Mouse (Mus musculus) olfactory bulb, adult 2 months (tissue): ENCODE measurements around the gene Gm14444. TPM values are rescaled to one million over a fixed set of nuclear protein-coding genes. Genes with fewer than 3 reads are reported as not detected.
"Not testable (repeated sequence)": the region's sequence is repeated elsewhere in the genome, so short reads cannot be mapped to it uniquely, and the experiment has no call there.

Source experiments
- H3K27ac ChIP-seq: fragments of 200-500 bp; 2 replicates; pipeline ENCODE4 v1.5.1; 2012; ENCODE audit warnings: low read depth, low read length; ENCODE audit not compliant: insufficient read depth
- H3K4me1 ChIP-seq: fragments of 200-500 bp; 2 replicates; pipeline ENCODE4 v1.6.1; 2012; ENCODE audit warnings: low read length; ENCODE audit not compliant: control insufficient read depth, insufficient read depth
- H3K4me3 ChIP-seq: fragments of 200-500 bp; 2 replicates; pipeline ENCODE4 v1.5.1; 2012; ENCODE audit warnings: mild to moderate bottlenecking, low read depth, low read length, moderate library complexity; ENCODE audit not compliant: insufficient read depth
- WGBS: fragments of 180-500 bp; shearing (Covaris S2); methylation state at CpG from one replicate; pipeline ENCODE4 v1.1.7; 2018; 5-methylcytosine and 5-hydroxymethylcytosine counted together
- polyA plus RNA-seq: library from polyadenylated mRNA; stranded (reverse); fragments of >200 nt; gene quantifications from 2 replicates; pipeline ENCODE4 v1.2.4, GENCODE M21; 2012; ENCODE audit warnings: low replicate concordance; ENCODE audit not compliant: missing spikeins, insufficient read depth, insufficient read length

The Gm14444 gene
- not detected in 2 replicates for polyA plus RNA-seq

GRCm38 (mm10) chr2:175010022-175010421 is at the start of gene Gm14444:
Gene Gm14444, plus strand, starts transcription at chr2:175010241.
- not testable (repeated sequence) for H3K4me1 ChIP-seq, H3K4me3 ChIP-seq, H3K27ac ChIP-seq
- 78% methylated on average over 1 of the region's 1 CpGs for WGBS

GRCm38 (mm10) chr2:174965466-174965865 is 44.6 kb upstream of the Gm14444 start:
- H3K4me1 ChIP-seq, H3K27ac ChIP-seq, H3K4me3 ChIP-seq: not testable (repeated sequence)
- 79% methylated on average over 3 of the region's 3 CpGs for WGBS

- WGBS: 98% methylated on average over 27 of the region's 27 CpGs
- not testable (repeated sequence) for H3K27ac ChIP-seq
Observed at GRCm38 (mm10) chr2:175044268-175044667, 34.2 kb downstream of the Gm14444 start.

GRCm38 (mm10) chr2:175067681-175068261 is 57.7 kb downstream of the Gm14444 start, which contains the start of gene Gm14393:
Gene Gm14393, minus strand, starts transcription at chr2:175067781.
- WGBS: 60% methylated on average over 1 of the region's 1 CpGs

More at GRCm38 (mm10) chr2:175044268-175044667, 34.2 kb downstream of the Gm14444 start:
- H3K4me1 ChIP-seq, H3K4me3 ChIP-seq: not testable (repeated sequence)

More at GRCm38 (mm10) chr2:175067681-175068261, 57.7 kb downstream of the Gm14444 start, which contains the start of gene Gm14393:
- H3K4me3 ChIP-seq, H3K27ac ChIP-seq, H3K4me1 ChIP-seq: not testable (repeated sequence)

Other genes starting within 250 kb of the Gm14444 start
- gene Edn3, start 249.6 kb upstream of the Gm14444 start, polyA plus RNA-seq: not detected in 2 replicates
- not detected in 2 replicates for gene Gm14393, start 57.5 kb downstream of the Gm14444 start, polyA plus RNA-seq
- gene Gm14399, start 131.8 kb downstream of the Gm14444 start, polyA plus RNA-seq: not detected in 2 replicates
- not detected in 2 replicates for gene Gm14443, start 165.6 kb downstream of the Gm14444 start, polyA plus RNA-seq
- gene Gm14391, start 196.7 kb downstream of the Gm14444 start, polyA plus RNA-seq: not detected in 2 replicates